Mouse (Mus musculus): ENCODE measurements at regions not wholly inside any gene's neighbourhood (a gene's known extent, or its start where the extent isn't known, plus 50 kb on each side); places are given as distances from the start of the nearest gene placed in this dataset.

DNA sequence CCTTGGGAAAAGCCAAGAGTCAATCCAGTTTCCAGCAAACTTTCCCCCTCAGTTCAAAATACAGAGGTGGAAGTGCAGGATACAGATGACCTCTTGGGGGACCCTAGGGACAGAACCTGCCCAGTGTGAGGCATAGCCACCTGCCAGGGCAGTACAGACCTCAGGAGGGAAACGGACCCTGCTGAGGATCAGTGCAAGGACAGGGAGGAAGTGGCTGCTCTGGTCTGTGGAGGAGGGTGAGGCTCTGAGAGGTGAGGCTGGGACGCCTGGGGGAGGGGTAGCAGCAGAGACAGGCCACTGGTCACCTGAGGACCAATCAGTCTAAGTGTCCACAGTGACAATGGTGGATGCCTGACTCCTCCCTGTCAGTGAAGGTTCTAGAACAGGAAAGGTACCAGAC is 85.6 kb upstream of the Smad3 start:
- 0 out of 2 replicates have a peak, but pooled peaks cover 6% of the 10 kb centered on the region for H3K9me3 ChIP-seq
- no peaks in the 10 kb centered on the region for H3K4me1 ChIP-seq
- no peak for DNase-seq (ENCODE audit: extremely low spot score, low spot score)
- H3K27ac ChIP-seq = no peak overlapping the region
- H3K27me3 ChIP-seq (ENCODE audit: poor library complexity, severe bottlenecking) = peaks cover 23% of the 10 kb centered on the region; the same call in 1 of the 2 replicates
- no peaks in the 10 kb centered on the region for H3K36me3 ChIP-seq (replicated peaks)
- H3K4me3 ChIP-seq = no peak overlapping the region
- WGBS = 51% methylated on average over 2 of the region's 2 CpGs

DNA sequence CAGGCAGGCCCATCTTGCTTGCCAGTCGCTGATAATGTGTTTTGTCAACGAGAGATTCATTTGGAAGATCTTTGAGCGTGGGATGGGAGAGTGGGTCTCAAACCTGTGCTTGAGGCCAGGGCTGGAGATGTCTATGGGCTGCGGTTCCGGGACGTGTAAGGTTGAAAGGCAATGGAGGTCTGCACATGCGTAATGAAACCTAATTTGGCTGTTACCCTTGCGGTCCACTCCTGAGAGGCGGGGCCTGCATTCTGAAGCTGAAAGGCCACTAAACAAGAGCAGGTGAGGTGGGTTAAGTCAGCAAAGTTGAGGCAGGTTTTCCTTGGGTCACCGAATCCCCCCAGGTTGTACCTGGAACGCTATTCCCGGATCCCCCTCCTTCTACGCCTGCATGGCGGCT is 83.3 kb upstream of the Smad3 start:
- WGBS = 90% methylated on average over 14 of the region's 14 CpGs
- no peak overlapping the region for H3K27ac ChIP-seq
- H3K4me3 ChIP-seq = no peak overlapping the region
- H3K27me3 ChIP-seq (ENCODE audit: poor library complexity, severe bottlenecking) = peaks cover 29% of the 10 kb centered on the region; the same call in 1 of the 2 replicates
- H3K9me3 ChIP-seq = 0 out of 2 replicates have a peak, but pooled peaks cover 6% of the 10 kb centered on the region
- DNase-seq (ENCODE audit: extremely low spot score, low spot score) = no peak
- peaks cover 11% of the 10 kb centered on the region for H3K4me1 ChIP-seq
- H3K36me3 ChIP-seq (replicated peaks) = no peaks in the 10 kb centered on the region

DNA sequence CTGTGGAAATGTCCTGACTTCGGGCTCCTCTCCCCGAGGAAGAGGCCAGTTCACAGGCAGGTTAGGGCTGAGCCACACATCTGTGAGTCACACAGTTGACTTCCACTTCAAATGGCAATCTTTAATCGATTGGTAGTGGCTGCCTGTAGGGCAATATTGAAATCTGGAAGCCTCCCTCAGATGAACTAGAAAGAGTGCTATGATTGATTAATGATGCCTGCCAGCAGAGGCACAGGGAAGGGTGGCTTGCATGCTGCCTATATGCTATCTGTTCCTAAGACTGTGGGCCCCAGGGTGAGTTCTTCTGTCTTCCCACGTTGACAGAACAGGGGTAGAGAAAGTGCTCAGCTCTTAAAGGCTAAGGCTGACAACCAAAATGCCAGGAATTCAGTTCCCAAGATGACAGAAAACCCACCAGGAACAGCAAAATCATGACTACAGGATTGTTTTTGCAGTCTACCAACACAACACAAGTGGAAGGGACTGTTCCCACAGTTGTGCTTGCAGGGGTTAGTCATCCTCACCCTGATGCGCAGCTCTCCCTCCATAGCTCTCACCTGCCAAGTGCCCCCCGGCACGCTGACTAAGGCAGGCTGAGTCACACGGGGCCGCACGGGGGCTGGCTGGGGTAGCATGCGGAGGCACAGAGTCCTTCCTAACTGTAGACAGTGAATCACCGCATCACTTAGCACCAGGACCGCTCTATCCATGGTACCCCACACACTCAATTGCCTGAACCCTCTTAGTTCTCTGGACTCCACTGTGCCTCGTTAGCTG is 81.4 kb upstream of the Smad3 start:
- Histone ChIP-seq H3K9me3 (0 out of 2 replicates have a peak, but pooled peaks cover 6% of the 10 kb centered on the region), H3K36me3 (replicated peaks) (no peaks in the 10 kb centered on the region), H3K4me3 (no peak overlapping the region), H3K27ac (no peak overlapping the region), H3K27me3 (ENCODE audit: poor library complexity, severe bottlenecking) (peaks cover 17% of the 10 kb centered on the region; the same call in 1 of the 2 replicates), H3K4me1 (peaks cover 22% of the 10 kb centered on the region)
- WGBS = 89% methylated on average over 14 of the region's 14 CpGs
- DNase-seq (ENCODE audit: extremely low spot score, low spot score) = no peak

DNA sequence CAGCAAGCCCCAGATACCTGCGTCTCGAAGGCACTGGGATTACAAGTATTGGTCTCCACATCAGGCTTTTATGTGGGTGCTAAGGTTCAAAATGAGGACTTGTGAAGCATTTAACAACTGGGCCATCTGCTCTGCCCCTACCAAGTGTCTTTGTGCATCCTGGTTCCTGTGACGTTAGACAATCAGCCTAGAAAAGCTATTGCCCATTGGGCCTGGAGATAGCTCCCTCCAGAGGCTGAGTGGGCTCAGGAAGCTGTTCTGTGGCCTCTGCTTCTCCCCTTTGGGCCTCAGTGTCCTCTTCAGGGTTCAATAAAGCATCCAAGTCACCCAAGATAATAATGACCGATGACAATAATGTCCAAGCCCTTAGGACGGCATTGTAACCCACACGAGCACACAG is 79.8 kb upstream of the Smad3 start:
- 82% methylated on average over 6 of the region's 6 CpGs for WGBS
- H3K36me3 ChIP-seq (replicated peaks) = no peaks in the 10 kb centered on the region
- peaks cover 22% of the 10 kb centered on the region for H3K4me1 ChIP-seq
- H3K27me3 ChIP-seq (ENCODE audit: poor library complexity, severe bottlenecking) = peaks cover 17% of the 10 kb centered on the region; the same call in 1 of the 2 replicates
- no peak overlapping the region for H3K4me3 ChIP-seq
- H3K9me3 ChIP-seq = no peaks in the 10 kb centered on the region
- peak overlapping the region; percentile 40; the same call in 1 of the 2 replicates for H3K27ac ChIP-seq
- DNase-seq (ENCODE audit: extremely low spot score, low spot score) = no peak

DNA sequence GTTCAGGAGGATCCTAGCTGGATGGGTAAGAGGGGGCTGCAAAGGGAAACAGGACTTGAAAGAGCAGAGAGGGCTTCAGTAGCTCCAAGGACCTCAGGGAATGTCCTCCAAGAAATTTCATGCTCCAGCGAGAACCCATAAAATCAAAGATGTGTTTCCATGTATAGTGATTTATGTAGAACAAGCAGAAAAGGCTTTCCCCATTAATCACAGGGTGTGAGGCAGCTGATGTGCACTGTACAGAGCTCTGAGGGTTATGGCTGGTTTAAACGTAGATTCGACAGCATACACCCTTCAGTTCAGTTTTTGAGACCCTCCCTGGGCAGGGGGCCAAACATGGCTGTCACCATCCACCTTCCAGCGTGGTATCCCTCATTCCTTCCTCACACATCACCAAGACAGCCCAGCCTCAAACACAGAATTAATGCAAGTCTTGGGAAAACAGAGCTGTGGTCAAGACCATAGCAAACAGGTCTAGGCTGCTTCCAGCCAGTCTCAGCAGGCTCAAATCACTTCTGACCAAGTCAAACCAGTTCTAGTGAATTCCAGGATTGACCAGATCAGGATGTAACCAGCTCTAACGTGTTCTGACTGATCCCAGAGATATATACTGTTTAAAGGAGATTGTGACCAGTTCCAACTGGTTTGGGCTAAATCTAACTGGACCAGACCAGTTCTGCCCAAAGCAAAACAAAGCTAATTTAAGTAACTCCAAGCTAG is 78.9 kb upstream of the Smad3 start:
- H3K4me3 ChIP-seq = no peak overlapping the region
- no peak for DNase-seq (ENCODE audit: extremely low spot score, low spot score)
- H3K4me1 ChIP-seq = peaks cover 22% of the 10 kb centered on the region
- no peaks in the 10 kb centered on the region for H3K9me3 ChIP-seq
- peaks cover 16% of the 10 kb centered on the region; the same call in 1 of the 2 replicates for H3K27me3 ChIP-seq (ENCODE audit: poor library complexity, severe bottlenecking)
- peak overlapping the region; percentile 40; the same call in 1 of the 2 replicates for H3K27ac ChIP-seq
- 74% methylated on average over 5 of the region's 5 CpGs for WGBS
- H3K36me3 ChIP-seq (replicated peaks) = no peaks in the 10 kb centered on the region

DNA sequence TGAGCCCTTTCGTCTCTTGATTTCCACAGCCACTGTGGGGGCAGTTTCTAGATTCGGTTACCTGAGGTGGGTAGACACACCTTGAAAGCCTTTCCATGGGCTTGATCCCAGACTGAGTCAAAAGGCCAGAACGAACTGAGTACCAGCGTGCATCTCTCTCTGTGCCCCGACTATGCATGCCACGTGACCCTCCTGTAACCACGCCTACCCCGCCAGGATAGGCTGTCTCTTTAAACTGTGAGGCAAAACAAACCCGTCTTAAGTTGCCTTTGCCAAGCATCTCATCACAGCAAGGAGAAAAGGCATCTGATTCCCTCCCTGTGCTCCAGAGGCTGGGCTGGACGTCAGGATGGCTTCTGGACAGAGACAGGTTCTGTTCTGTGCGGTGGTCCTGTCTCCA is 78.2 kb upstream of the Smad3 start:
- no peak overlapping the region for H3K4me3 ChIP-seq
- no peaks in the 10 kb centered on the region for H3K9me3 ChIP-seq
- no peak for DNase-seq (ENCODE audit: extremely low spot score, low spot score)
- no peak overlapping the region; the same call in 1 of the 2 replicates for H3K27ac ChIP-seq
- H3K36me3 ChIP-seq (replicated peaks) = no peaks in the 10 kb centered on the region
- peaks cover 22% of the 10 kb centered on the region for H3K4me1 ChIP-seq
- 54% methylated on average over 11 of the region's 11 CpGs for WGBS
- peaks cover 11% of the 10 kb centered on the region; the same call in 1 of the 2 replicates for H3K27me3 ChIP-seq (ENCODE audit: poor library complexity, severe bottlenecking)

DNA sequence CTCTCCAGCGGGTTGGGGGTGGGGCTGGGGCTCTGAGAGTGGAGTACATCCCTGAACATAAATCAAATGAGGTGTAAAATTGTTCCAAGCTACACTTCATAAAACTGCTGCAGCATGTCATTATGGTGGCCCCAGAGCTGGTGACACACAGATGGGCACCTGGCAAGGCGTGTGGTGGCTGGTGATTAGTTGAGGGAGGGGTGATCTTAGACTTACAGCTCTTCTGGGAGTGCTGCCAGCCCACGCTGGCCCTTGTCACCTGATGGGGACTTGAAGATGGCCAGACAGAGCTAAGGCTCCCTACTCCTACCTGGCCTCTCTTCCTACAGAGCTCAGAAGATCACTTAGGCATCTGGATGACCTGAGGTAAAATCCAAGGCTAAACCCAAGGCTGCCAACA is 76.6 kb upstream of the Smad3 start:
- Histone ChIP-seq H3K4me1 (peaks cover 22% of the 10 kb centered on the region), H3K4me3 (no peak overlapping the region), H3K9me3 (no peaks in the 10 kb centered on the region), H3K27ac (no peak overlapping the region), H3K36me3 (replicated peaks) (no peaks in the 10 kb centered on the region), H3K27me3 (ENCODE audit: poor library complexity, severe bottlenecking) (peaks cover 8% of the 10 kb centered on the region; the same call in 1 of the 2 replicates)
- WGBS = 90% methylated on average over 3 of the region's 3 CpGs
- DNase-seq (ENCODE audit: extremely low spot score, low spot score) = no peak

DNA sequence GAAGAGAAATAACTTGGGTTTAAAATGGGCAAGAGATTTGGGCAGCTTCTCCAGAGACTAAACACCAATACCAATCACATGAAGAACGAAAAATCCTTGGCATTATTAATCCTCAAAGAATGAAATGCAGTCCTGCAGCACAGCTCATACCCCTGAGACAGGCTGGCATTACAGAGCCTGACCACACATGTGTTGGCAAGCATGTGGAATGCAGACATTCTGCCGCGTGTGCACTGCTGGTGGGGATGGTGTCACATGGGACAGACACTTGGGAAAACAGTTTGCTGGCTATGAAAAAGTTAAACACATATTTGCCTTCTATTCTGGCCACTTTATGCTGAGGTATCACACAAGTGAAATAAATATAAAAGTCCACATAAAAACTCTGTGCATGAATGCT is 60.4 kb upstream of the Smad3 start:
- Histone ChIP-seq H3K4me3 (no peak overlapping the region), H3K27ac (no peak overlapping the region), H3K9me3 (peaks cover 5% of the 10 kb centered on the region), H3K4me1 (no peaks in the 10 kb centered on the region), H3K36me3 (replicated peaks) (no peaks in the 10 kb centered on the region), H3K27me3 (ENCODE audit: poor library complexity, severe bottlenecking) (no peaks in the 10 kb centered on the region)
- DNase-seq (ENCODE audit: extremely low spot score, low spot score) = no peak
- 87% methylated on average over 3 of the region's 3 CpGs for WGBS

DNA sequence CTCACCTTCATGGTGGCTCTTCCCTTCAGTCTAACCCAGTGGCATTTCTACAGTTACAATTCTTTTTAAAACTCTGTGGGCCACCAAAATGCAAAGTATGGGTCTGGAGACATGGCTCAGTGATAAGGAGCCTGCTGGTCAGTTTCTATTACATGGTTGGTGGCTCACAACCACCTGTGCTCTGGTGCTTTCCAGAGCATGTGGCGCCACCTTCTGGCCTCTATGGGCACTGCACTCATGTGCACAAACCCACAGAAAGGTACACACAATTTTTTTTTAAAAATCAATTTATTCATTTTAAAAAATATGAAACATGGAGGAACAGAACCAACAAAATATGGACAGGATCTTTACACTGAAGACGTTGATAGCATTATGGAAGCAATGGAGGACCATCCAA is 58.7 kb upstream of the Smad3 start:
- DNase-seq (ENCODE audit: extremely low spot score, low spot score) = no peak
- Histone ChIP-seq H3K36me3 (replicated peaks) (no peaks in the 10 kb centered on the region), H3K27ac (no peak overlapping the region), H3K9me3 (peaks cover 5% of the 10 kb centered on the region), H3K27me3 (ENCODE audit: poor library complexity, severe bottlenecking) (no peaks in the 10 kb centered on the region), H3K4me3 (no peak overlapping the region), H3K4me1 (peaks cover 6% of the 10 kb centered on the region)
- 62% methylated on average over 2 of the region's 2 CpGs for WGBS

DNA sequence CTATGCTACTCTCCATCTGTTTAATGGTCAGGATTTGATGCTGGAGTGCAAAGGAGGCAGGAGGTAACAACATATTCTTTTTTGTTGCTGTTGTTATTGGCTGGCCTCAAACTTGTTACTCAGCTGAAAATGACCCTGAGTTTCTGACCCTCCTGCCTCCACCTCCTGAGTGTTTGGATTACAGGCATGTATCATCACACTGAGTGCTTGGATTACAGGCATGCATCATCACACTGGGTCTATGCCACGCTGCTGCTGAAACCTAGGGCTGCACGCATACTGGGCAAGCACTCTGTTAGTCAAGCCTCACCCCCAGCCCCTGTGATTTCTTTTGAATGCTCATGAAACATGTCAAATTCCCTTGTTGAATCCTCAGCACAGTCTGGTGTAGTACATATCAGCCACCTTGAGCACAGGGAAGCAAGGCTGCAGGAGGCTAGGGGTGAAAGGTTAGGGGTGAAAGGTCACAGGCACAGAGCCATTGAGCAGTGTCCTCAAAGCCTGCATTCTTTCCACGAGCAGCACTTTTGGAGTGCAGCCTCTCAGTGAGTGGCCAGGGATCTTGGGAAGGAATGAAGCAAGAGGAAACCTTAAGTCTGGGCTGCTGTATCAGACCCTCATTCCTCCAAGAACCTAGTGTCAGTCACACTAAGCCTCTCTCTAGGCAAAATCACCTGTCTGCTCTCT is 52.2 kb upstream of the Smad3 start:
- Histone ChIP-seq H3K4me3 (no peak overlapping the region), H3K27me3 (ENCODE audit: poor library complexity, severe bottlenecking) (no peaks in the 10 kb centered on the region), H3K9me3 (no peaks in the 10 kb centered on the region), H3K27ac (no peak overlapping the region), H3K36me3 (replicated peaks) (no peaks in the 10 kb centered on the region), H3K4me1 (peaks cover 33% of the 10 kb centered on the region)
- DNase-seq (ENCODE audit: extremely low spot score, low spot score) = no peak
- whole genome bisulfite sequencing = 59% methylated on average over 3 of the region's 3 CpGs
